Mouse (Mus musculus): ENCODE measurements around the gene Zfp488.

Gene Zfp488

DNA sequence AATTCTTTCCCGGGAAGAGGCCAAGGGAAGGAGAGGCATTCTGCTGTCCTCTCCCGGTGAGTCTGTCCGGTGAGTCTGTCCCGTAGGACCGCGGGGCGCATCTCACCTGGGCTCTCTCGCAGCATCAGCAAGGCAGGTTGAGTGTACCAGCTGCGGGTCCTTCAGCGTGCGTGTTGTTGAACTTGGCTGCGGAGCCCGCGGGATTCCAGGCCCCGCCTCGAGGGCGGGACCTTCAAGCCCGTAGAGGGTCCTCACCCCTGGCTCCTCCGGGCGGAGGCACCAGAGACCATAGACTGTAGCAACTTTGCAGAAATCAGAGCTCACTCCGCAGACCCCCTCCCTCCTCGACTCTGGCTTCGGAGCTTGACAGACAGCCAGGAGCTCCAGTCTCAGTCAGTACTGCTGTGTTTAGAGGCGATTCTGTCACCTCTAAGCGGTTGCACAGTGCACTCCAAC lies at the start of gene Zfp488:
Gene Zfp488, minus strand, starts transcription at position 161 of the 456 bp plus-strand sequence.
- DNase-seq, result no peak

- DNase-seq, result no peak
Observed at GRCm38 (mm10) chr14:34026710-34027109, 48.1 kb upstream of the Zfp488 start.

- DNase-seq, result no peak
Observed at GRCm38 (mm10) chr14:34016938-34017337, 38.4 kb upstream of the Zfp488 start.

GRCm38 (mm10) chr14:34016381-34016780 lies 37.8 kb upstream of the Zfp488 start, which contains the start of gene Gm5460:
Gene Gm5460 (plus strand): TSS chr14:34016758.
- DNase-seq, result no peak

DNA sequence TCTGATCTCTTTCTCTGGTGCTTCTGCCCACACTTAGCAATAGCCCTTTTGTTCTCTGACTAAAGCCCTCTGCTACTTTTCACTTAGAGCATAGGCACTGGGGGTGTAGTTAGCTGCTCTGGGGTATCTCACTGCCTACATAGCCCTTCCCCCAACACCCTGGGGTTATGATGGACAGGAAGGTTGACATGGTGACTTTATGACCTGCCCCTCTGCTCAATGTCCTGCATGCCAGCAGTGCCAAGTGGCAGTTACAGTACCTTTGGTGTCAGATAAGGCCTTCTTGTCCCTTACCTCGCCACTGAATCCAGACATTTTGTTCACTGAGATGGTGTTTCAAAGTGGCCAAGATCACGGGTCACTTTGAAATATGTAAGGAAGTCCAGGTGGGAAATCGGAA lies 36.5 kb upstream of the Zfp488 start, which contains the start of gene Gm30083:
Gene Gm30083, minus strand, starts transcription at position 120 of the 400 bp plus-strand sequence.
- no peak for DNase-seq

DNA sequence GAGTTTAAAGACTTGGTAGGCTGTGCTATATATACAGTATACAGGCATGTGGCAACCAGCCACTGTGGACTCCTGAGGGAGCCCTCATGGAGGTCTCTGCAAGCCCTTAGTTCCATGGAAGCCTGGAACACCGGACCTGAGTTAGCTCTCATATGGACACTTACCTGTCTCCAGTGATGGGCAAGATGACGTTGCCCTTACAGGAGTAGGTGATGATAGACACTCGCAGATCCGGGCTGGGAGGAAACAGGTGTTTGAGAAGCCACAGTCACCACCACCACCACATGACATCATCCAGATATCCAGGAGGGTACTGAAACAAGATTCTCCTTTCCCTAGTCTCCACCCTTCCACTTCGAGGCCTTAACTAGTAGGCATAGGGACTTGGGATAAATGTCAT lies 23.8 kb upstream of the Zfp488 start:
- DNase-seq, result no peak

DNA sequence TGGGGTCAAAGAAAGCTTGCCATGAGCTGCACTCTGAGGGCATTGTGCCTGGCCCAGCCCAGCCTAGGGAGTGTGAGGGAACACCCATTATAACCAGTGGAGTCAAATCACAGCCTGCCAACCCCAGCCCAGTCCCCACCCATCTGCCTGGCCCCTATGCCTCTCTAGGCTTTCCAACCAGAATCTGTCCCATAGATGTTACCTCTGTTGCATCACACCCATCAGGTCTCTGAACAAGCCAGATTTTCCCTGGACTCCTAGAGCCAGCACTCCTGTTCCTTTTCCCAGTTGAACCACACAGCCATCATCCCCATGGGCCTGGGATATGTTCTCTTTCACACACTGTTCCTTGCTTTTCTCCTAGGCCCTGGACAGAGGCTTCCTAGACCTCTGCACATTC lies 22.9 kb upstream of the Zfp488 start:
- DNase-seq, result no peak

DNA sequence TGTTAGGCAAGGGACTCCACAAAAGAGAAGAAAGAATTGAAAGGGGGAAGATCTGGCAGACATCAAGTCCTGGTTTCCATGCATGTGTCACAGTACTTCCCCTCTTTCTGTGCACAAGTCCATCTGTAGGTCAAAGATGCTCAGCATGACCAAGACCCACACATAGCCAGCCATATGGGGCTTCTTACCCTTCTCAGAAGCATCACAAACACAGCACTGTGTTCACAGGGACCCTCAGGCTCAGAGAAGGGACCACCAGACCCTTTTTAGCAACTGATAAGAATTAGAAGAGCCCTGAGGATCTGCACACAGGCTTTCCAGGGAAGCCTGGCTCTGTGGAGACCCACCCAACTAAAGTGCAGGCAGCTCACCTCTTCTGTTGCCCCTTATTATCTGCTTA lies 21.5 kb upstream of the Zfp488 start:
- DNase-seq, result no peak

DNA sequence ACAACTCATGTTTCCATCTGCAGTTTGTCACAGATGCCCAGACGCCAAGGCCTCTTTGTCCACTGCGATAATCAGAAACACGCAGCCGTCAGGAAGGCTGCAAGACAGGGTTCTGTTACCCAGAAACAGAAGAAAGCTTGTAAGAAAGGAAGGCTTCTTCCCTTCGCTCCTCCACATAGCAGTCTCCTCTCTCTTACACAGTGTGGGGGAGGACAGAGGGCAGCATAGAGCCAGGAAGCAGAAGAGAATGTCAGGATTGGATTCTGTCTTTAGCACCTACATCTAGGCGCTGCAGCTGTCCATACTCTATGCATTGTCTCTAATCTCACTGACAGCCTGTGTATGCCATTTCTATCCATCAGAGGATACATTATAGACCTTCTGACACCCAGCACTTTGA lies 18.9 kb upstream of the Zfp488 start:
- no peak for DNase-seq

DNA sequence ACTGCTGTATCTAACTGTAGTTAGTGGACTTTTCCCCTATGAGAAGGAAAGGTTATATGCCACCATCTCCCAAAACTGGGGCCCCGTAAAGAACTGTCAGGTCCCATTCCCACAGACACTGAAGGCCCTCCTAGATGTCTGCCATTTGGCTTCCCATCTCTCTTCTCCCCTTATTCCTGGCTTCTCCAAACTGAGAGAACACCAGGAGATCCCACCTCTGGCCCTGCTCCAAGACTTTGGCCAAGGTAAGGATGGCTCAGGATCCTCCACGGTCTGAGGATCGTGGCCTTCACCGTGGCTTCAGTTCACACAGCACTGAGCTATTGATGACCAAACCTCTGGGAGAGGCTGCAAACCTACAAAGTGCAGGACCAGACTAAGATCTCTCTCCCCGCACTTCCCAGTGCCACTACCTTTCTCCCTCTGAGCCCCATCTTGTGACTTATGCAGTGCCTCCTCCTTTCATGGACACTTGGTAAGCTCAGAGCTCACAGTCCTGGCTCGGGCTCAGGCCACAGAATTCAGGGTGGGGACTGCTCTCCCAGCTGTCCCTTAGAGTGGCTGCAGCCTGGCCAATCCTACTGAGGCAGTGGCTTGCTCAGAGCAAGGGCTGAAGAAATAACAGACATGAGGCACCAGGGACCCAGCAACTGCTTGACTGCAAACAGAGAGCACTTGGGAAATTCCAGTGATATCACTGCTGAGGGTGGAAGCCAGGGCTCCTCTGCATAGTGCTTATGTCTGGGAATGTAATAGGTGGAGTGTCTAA lies 15.1 kb upstream of the Zfp488 start:
- DNase-seq, result peak; percentile 1

DNA sequence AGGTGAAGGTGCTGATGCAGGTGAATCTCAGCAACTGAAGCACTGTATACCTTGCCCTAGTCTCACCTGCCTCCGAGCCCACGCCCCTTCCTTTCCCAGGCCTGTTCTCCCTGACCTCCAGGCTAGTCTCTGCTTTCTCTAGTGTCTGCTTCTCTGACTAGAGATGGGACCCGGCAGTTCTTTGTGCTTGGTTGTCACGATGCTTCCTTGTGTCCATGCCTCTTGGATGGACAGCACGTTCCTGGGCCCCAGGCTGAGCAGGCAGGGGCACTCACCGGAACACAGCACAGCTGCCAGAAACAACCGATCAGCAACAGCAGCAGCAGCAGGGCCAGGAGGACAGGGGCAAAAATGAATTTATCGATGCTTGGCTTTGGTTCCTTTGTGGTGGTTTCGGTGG lies 14.5 kb upstream of the Zfp488 start:
- DNase-seq, result no peak

GRCm38 (mm10) chr14:33991971-33992370 lies 13.4 kb upstream of the Zfp488 start:
- DNase-seq, result no peak

- no peak for DNase-seq
Observed at GRCm38 (mm10) chr14:33989201-33989600, 10.6 kb upstream of the Zfp488 start.

DNA sequence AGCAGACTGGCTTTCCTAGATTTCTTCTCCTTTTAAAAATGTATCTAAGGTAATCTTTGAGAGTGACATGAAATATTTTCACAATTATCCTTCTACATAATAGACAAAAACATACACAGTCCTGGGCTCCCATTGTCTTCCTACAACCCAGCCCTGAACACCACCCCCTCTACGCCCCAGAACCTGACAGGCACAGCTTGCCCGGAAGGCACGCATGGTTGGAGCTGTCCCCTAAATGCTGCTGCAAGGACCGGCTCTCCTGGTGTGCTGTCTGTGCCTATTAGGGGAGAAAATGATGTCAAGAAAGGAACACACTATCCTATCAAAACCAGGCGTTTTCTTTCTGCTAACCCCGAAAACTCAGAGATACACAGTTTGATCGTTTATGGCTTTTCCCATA lies 816 bp downstream of the Zfp488 start:
- DNase-seq, result no peak

- no peak for DNase-seq
Observed at GRCm38 (mm10) chr14:33974752-33975151, 3.8 kb downstream of the Zfp488 start.

DNA sequence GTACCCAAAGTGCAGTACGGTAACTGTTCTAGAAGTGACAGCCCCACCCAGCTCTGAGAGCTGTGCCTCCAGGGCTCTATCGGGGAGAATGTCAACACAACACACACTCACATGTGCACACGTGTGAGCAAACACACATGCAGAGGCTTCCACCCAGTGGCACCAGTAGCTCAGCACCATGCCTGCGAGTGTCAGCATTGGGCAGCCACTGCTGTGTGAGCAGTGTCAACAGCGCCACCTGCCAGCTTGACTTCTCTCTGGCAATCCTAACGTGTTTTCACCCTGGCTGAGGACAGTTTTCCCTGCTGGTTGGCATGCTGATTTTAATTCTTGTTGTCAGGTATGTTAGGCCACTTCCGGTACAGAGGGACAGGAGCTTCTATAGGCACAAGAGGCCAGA lies 5.9 kb downstream of the Zfp488 start:
- DNase-seq, result no peak

GRCm38 (mm10) chr14:33965675-33966074 lies 12.9 kb downstream of the Zfp488 start:
- DNase-seq, result no peak

DNA sequence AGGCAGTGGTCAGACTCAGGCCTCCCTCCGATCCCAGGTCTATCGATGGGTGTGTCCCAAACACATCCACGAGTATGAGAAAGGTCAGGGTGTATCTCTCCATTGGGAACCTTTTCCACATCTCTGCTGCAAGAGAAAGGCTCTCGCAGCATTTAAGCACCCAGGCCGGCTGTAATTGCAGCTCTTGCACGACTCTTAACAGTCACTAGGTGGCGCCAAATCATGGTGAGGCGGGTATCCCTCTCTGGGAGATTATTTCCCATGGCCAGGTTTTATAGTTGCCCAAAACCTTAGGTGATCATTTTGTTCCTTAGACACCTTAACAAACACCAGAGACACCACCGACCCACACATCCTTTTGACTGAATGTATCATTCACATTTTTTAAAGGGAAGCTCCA lies 19.2 kb downstream of the Zfp488 start:
- peak; percentile 53 for DNase-seq

GRCm38 (mm10) chr14:33958841-33959240 lies 19.7 kb downstream of the Zfp488 start:
- no peak for DNase-seq

- no peak for DNase-seq
Observed at GRCm38 (mm10) chr14:33958186-33958585, 20.4 kb downstream of the Zfp488 start.

DNA sequence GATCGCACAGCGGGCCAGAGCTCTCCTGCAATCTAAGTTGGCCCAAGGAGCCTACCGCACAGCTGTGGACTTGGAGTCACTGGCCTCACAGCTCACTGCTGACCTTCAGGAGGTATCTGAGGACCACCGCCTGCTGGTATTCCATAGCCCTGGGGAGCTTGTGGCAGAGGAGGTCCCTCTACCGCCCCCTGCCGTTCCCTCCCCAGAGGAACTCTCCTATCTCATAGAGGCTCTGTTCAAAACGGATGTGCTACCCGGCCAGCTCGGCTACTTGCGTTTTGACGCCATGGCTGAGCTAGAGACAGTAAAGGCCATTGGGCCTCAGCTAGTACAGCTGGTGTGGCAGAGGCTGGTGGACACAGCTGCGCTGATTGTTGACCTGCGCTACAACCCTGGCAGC lies 22.5 kb downstream of the Zfp488 start:
- no peak for DNase-seq

DNA sequence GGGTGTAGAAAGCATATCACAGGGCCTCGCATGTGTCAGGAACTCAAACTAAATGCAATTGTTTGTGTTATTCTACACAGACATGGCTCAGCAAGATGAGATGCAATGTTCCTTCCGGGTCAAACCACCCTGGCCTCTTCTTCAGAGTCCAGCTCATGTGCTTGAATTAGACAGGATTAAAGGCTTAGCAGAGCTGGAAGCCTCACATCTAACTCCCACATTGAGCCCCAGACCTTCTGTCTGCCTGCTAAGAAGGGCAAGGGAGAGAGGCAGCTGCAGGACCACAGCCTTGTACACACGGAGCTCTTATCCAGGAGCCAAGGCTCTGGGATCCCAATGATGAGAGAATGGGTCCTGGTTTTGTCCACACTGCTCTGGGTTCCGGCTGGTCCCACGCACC lies 24.8 kb downstream of the Zfp488 start, which contains the start of gene Rbp3:
Gene Rbp3, plus strand, starts transcription at position 243 of the 400 bp plus-strand sequence.
- DNase-seq, result no peak

DNA sequence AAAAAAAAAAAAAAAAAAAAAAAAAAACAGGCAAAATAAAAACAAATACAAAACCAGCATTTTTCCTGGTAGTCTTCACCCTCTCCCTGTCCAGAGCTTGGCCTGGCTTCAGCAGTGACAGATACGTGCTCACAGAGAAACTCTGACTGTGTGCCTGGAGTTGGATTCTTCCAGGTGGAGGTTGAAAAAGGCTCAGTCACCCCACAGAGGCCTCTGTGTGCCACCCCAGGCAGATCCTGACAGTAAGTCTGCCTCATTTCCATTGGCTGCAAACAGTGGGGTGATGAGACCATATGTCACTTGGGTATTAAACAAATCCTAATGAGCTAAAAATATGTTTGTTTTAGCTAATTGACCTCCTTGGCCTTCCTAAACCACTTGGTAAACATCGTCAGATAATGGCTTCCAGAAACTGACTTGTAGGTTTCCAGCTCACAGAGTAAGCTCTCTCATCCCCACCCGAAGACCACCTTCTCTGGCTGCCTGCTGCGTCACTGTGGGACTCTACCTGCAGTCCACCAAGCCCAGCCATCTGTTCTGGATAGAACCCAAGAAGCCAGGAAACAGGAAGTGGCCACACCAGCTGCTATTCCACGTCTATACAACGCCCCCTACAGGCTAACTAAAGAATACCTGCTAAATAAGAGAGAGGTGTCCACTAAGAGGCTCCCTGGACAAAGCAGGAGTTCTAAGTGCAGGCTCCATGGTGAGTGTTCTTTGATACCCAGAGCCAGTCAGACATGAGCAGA lies 26.2 kb downstream of the Zfp488 start:
- DNase-seq, result no peak

- DNase-seq, result no peak
Observed at GRCm38 (mm10) chr14:33946125-33946524, 32.4 kb downstream of the Zfp488 start.

Measured in lung, postnatal 36 days (tissue).